Mouse (Mus musculus) liver, adult 2 months (tissue): ENCODE results near the gene Chst13. TPM values are rescaled to one million over a fixed set of nuclear protein-coding genes. Genes with fewer than 3 reads are reported as not detected.

Experiments
- DNase-seq: peaks from one replicate; pipeline ENCODE4 v3.0.0-alpha.2; 2011; ENCODE audit warnings: low read depth, low spot score; ENCODE audit errors: extremely low read depth
- H3K27ac ChIP-seq: fragments of 200-500 bp; replicated peaks from 2 replicates; pipeline ENCODE4 v1.5.1; 2012; ENCODE audit warnings: low read depth, mild to moderate bottlenecking, control low read depth, inconsistent platforms, low read length; ENCODE audit not compliant: insufficient read depth
- H3K27me3 ChIP-seq: fragments of 200-500 bp; 2 replicates; pipeline ENCODE4 v1.6.1; 2012; ENCODE audit warnings: mild to moderate bottlenecking, moderate library complexity, low read length, inconsistent platforms; ENCODE audit not compliant: control insufficient read depth, insufficient read depth
- H3K36me3 ChIP-seq: fragments of 200-500 bp; 2 replicates; pipeline ENCODE4 v1.6.1; 2012; ENCODE audit warnings: low read length, inconsistent platforms; ENCODE audit not compliant: control insufficient read depth, insufficient read depth
- H3K4me1 ChIP-seq: fragments of 200-500 bp; 2 replicates; pipeline ENCODE4 v1.6.1; 2011; ENCODE audit warnings: low read length; ENCODE audit not compliant: control insufficient read depth, insufficient read depth
- H3K4me3 ChIP-seq: fragments of 200-500 bp; 2 replicates; pipeline ENCODE4 v1.5.1; 2011; ENCODE audit warnings: low read depth, mild to moderate bottlenecking, control low read depth, low read length, moderate library complexity; ENCODE audit not compliant: insufficient read depth
- H3K79me2 ChIP-seq: fragments of 200-500 bp; 2 replicates; pipeline ENCODE4 v1.6.1; 2012; ENCODE audit warnings: inconsistent platforms, mild to moderate bottlenecking, low read length, moderate library complexity; ENCODE audit not compliant: control insufficient read depth, insufficient read depth
- H3K9ac ChIP-seq: fragments of 200-500 bp; 2 replicates; pipeline ENCODE4 v1.6.1; 2012; ENCODE audit warnings: low read depth, mild to moderate bottlenecking, control low read depth, inconsistent platforms, low read length
- CTCF ChIP-seq: fragments of 200-500 bp; IDR thresholded peaks from 2 replicates; pipeline ENCODE4 v1.5.1; 2011; ENCODE audit warnings: low read depth, low read length, control low read depth
- POLR2A ChIP-seq: fragments of 200-500 bp; IDR thresholded peaks from 2 replicates; pipeline ENCODE4 v1.6.1; 2011; ENCODE audit warnings: low read length, control low read depth; ENCODE audit not compliant: insufficient read depth; ENCODE audit errors: extremely low read depth
- WGBS: fragments of 180-500 bp; shearing (Covaris S2); methylation state at CpG from one replicate; pipeline ENCODE4 v1.1.7; 2018; 5-methylcytosine and 5-hydroxymethylcytosine counted together
- polyA plus RNA-seq: library from polyadenylated mRNA; depleted of rRNA; stranded (reverse); fragments of >200 nt; gene quantifications from 2 replicates; pipeline ENCODE4 v1.2.3, GENCODE M21; 2012; rRNA removed
- total RNA-seq: library from RNA; depleted of rRNA; stranded (reverse); fragments of >200 nt; gene quantifications from 2 replicates; pipeline ENCODE4 v1.2.3, GENCODE M21; 2014; rRNA removed

Chst13 gene
- total RNA-seq (9.3 and 11.9 TPM in 2 replicates), polyA plus RNA-seq (26.8 and 42.7 TPM in 2 replicates)

DNA sequence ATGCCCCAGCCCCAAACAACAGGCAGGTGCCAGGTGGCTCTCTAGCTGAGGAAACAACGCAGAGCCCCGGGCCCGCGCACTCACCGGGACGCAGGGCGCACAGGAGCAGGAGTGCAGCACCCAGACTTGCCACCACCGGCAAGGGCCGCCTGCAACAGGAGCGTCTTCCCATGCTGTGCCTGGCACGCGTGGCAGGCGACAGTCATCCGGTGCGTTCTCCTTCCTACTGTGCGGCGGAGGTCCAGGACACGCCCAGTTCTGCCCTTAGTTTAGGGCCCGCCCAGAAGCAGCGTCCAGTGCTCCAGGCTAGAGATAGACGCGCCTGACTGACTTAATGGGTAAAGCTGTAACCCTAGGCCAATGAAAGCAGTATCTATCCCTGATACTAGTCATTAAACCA is at the start of gene Chst13:
TSS of gene Chst13 (minus strand) at position 195 of the 400 bp plus-strand sequence.
- Histone ChIP-seq H3K9ac (peak within 1 kb of the TSS; percentile 96), H3K36me3 (no peaks in the 10 kb centered on the region), H3K4me1 (peaks cover 35% of the 10 kb centered on the region), H3K27me3 (no peaks in the 10 kb centered on the region), H3K27ac (peak within 1 kb of the TSS; percentile 99), H3K4me3 (peak within 1 kb of the TSS; percentile 88), H3K79me2 (peaks cover 20% of the 10 kb centered on the region)
- 6% methylated on average over 22 of the region's 22 CpGs for WGBS
- peak; percentile 88 for DNase-seq
- TF ChIP-seq CTCF = no peak
- peak; percentile 79 for TF ChIP-seq POLR2A

DNA sequence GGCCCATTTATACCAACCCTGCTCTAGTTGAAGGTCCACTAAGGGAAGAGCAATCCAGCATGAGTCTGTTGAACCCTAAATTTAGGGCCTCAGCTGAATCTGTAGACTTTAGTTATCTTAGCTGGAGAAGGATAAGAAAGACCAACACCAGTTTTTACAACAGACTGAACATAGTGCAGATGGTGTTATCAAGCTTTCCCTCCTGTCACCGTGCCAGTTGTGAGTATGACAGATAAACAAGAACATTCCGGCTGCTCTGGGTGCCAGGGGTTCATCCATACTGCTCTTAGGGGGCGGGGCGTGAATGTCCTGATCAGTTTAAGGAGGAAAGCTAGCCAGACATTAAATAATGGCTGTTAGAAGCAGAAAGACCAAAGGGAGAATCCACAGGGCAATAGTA is 49.7 kb upstream of the Chst13 start:
- H3K79me2 ChIP-seq = peaks cover 16% of the 10 kb centered on the region
- TF ChIP-seq POLR2A (no peak), CTCF (no peak)
- no peaks in the 10 kb centered on the region for H3K27me3 ChIP-seq
- H3K4me3 ChIP-seq = no peak overlapping the region
- H3K9ac ChIP-seq = no peak overlapping the region
- DNase-seq = no peak
- H3K36me3 ChIP-seq = peaks cover 57% of the 10 kb centered on the region
- H3K27ac ChIP-seq = no peak overlapping the region
- 53% methylated on average over 4 of the region's 4 CpGs for WGBS
- H3K4me1 ChIP-seq = peaks cover 14% of the 10 kb centered on the region

DNA sequence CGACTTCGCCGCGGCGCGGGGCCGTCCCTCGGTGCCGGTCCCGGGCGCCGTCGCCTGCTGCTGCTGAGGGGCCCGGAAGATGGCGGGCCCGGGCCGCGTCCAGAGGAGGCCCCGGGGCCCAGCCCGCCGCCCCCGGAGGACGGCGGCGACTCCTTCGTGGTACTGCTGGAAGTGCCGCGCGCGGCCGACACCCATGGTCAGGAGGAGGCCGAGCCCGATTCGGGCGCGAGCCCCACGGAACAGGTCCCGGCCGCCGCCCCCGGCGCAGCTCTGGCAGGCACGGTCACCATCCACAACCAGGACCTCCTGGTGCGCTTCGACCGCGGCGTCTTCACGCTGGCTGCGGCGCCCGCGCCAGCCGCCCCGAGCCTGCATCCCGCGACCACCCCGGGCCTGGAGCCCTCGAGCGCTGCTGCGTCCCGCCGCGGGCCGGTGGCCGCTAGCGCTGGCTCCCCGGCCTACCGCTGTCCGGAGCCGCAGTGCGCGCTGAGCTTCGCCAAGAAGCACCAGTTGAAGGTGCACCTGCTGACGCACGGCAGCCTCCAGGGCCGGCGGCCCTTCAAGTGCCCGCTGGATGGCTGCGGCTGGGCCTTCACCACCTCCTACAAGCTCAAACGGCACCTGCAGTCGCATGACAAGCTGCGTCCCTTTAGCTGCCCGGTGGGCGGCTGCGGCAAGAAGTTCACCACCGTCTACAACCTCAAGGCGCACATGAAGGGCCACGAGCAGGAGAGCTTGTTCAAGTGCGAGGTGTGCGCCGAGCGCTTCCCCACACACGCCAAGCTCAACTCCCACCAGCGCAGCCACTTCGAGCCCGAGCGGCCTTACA is 45.0 kb upstream of the Chst13 start:
- H3K4me1 ChIP-seq = peaks cover 17% of the 10 kb centered on the region
- under 1% methylated on average over 98 of the region's 98 CpGs for WGBS
- peaks cover 16% of the 10 kb centered on the region for H3K79me2 ChIP-seq
- H3K4me3 ChIP-seq = peak overlapping the region; percentile 70
- no peak for TF ChIP-seq POLR2A
- no peak for TF ChIP-seq CTCF
- peak; percentile 43 for DNase-seq
- peak overlapping the region; percentile 59 for H3K27ac ChIP-seq
- H3K9ac ChIP-seq = peak overlapping the region; percentile 96
- H3K27me3 ChIP-seq = no peaks in the 10 kb centered on the region
- H3K36me3 ChIP-seq = peaks cover 19% of the 10 kb centered on the region

DNA sequence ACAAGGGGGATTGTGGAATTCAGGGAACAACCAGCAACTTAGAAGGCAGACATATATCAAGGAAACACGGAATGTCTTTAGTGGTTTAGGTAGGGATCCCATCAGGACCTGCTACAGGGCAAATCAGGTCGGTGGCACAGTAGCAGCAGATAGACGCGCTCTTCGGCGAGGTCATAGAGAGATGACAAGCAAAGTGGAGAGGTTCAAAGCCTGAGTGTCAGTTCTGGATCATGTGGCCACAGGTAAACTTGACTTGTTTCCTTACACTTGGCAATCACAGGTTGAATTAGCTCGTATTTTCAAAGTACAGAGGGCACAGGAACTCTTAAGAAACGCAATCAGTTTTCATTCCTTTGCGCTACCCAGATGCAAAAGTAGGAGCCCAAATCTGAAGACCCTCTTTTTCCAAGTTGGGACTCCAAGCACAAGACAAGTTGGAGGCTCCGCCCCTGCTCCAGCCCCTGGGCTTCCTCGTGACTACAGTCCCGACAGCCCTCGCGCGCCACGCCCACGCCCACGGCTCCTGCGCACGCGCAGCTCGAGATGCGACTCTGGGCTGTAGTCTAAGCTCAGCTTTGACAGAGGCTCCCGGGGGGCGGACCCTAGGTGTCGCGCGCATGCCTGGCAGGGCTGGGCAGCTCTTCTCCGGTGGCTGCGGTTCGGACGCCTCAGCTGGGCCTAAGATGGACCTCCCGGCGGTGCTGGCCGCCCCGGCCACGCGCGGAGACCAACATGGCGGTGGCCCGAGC is 44.2 kb upstream of the Chst13 start, which contains the start of gene Zxdc:
TSS of gene Zxdc (plus strand) at position 517 of the 749 bp plus-strand sequence.
- peaks cover 16% of the 10 kb centered on the region for H3K79me2 ChIP-seq
- peak within 1 kb of the TSS; percentile 59 for H3K27ac ChIP-seq
- no peaks in the 10 kb centered on the region for H3K27me3 ChIP-seq
- peaks cover 12% of the 10 kb centered on the region for H3K36me3 ChIP-seq
- peaks cover 17% of the 10 kb centered on the region for H3K4me1 ChIP-seq
- H3K4me3 ChIP-seq = peak within 1 kb of the TSS; percentile 70
- TF ChIP-seq POLR2A (peak; percentile 87), CTCF (no peak)
- peak within 1 kb of the TSS; percentile 96 for H3K9ac ChIP-seq
- 5% methylated on average over 41 of the region's 41 CpGs for whole genome bisulfite sequencing
- DNase-seq = peak; percentile 87

DNA sequence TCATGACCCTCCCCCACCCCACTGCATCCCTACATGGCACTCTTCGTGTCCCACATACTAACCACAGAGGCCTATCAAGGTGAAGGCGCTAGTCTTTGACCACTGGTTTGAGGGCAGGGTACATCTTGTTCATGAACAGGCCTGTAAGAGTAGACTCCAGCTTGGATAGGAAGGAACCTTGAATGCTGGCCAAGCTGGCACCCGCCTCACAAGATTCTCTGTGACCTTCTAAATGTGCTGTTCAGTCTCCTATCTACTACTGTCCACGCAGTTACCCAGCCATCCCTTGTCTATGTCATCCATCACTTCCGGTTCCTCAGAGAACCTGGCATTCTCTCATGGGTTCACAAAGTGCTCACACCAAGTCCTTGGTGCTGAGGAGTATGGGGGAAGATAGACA is 38.3 kb upstream of the Chst13 start:
- no peaks in the 10 kb centered on the region for H3K4me1 ChIP-seq
- peak; percentile 43 for DNase-seq
- no peak overlapping the region for H3K4me3 ChIP-seq
- 76% methylated on average over 5 of the region's 5 CpGs for WGBS
- TF ChIP-seq CTCF (no peak), POLR2A (no peak)
- H3K27me3 ChIP-seq = no peaks in the 10 kb centered on the region
- H3K9ac ChIP-seq = no peak overlapping the region
- H3K79me2 ChIP-seq = no peaks in the 10 kb centered on the region
- peaks cover 15% of the 10 kb centered on the region for H3K36me3 ChIP-seq
- no peak overlapping the region for H3K27ac ChIP-seq
